Mouse (Mus musculus) colon, adult 2 months (tissue): ENCODE data around the gene Slc35g1. TPM values are rescaled to one million over a fixed set of nuclear protein-coding genes. Genes with fewer than 3 reads are reported as not detected.

Experiments
- polyA plus RNA-seq: library from polyadenylated mRNA; depleted of rRNA; stranded (reverse); fragments of >200 nt; gene quantifications from 2 replicates; pipeline ENCODE4 v1.2.3, GENCODE M21; 2012; rRNA removed

The Slc35g1 gene
- 25.1 and 30.7 TPM in 2 replicates for polyA plus RNA-seq

DNA sequence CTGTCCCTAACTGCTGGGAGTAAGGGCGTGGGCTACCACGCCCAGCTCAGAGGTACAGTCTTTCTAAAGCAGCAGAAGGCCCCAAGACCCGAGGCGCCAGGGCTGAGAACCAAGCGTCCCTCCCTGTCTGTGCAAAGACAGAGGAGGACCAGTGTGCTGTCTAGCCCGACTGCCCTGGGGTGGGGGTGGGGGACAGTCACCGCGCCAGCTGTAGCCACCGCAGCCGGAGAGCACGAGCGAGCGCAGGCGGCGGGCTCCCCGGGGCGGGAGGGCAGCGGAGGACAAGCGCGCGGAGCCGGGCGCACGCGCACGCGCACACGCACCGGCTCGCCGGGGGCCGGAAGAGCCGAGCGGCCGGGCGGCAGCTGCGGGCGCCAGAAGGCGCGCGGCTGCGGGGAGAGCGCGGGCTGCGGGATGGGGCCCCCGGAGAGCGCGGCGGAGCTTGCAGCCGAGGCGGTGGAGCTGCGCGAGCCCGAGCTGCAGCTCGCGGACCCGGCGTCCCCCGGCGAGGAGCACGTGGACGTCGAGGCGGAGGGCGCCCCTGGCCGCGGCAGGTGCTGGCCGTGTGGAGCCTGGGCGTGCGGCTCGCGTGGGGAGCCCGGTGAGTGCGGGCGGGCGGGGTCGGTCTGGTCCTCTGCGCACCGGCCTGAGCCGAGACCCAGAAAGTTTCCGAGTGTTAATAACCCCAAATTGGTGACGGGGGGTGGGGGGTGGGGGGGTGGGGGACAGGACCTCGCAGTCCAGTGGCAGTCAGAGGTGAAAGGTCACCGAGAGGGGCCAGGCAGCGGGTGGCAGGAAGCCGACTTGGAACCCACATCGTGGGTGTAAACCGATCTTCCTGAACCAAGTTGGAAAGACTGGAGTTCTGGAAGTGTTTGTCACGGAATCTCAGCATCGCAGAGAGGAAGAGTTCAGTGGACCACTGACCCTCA, at the start of gene Slc35g1:
Gene Slc35g1 (plus strand): TSS at position 280 of the 932 bp plus-strand sequence.

Other genes starting within 250 kb of the Slc35g1 start
- 2.3 and 2.7 TPM in 2 replicates for gene Fra10ac1, start 171.8 kb upstream of the Slc35g1 start, polyA plus RNA-seq
- 0.03 and 0.05 TPM in 2 replicates for gene Lgi1, start 131.4 kb upstream of the Slc35g1 start, polyA plus RNA-seq
- 20.9 and 26.4 TPM in 2 replicates for gene Plce1, start 85.1 kb downstream of the Slc35g1 start, polyA plus RNA-seq